Mouse (Mus musculus) gonadal fat pad, adult 2 months (tissue): ENCODE data around the gene Ggps1. TPM values are rescaled to one million over a fixed set of nuclear protein-coding genes. Genes with fewer than 3 reads are reported as not detected.

ENCODE experiments used
- polyA plus RNA-seq: library from polyadenylated mRNA; depleted of rRNA; stranded (reverse); fragments of >200 nt; gene quantifications from 2 replicates; pipeline ENCODE4 v1.2.3, GENCODE M21; 2012; rRNA removed

The Ggps1 gene
- polyA plus RNA-seq, 1 experiment: 12.6 TPM

Other genes with a start within 250 kb of the Ggps1 start
- 20.2 and 34.6 TPM in 2 replicates for gene B3galnt2, start 109.0 kb downstream of the Ggps1 start, polyA plus RNA-seq
- gene Tbce, start 23.9 kb downstream of the Ggps1 start, polyA plus RNA-seq: 20.3 and 25.3 TPM in 2 replicates
- gene Arid4b, start 256 bp downstream of the Ggps1 start, polyA plus RNA-seq: 8.0 and 8.6 TPM in 2 replicates